Comparison of ENCODE assay signal across 11 mouse cellular contexts in genomic region chr7:6285366-6285765, GRCm38 (mm10). TPM values are rescaled to one million over a fixed set of nuclear protein-coding genes. Genes with fewer than 3 reads are reported as not detected.
DNase-seq lines count a peak whose midpoint lies in the region; ATAC-seq and TF ChIP-seq lines count a peak whose summit lies in the region.
"Had no signal": no experiment of that assay in that cellular context is flagged by ENCODE, and none has a peak within 500 bp of the region (broad histone marks: within the 10 kb centered on the region; RNA-seq: fewer than 3 reads in every experiment).

No protein-coding gene starts in this region.

- DNase-seq in layer of hippocampus, adult 2 months (ENCODE audit: low spot score in 2 of 2): no peak
- no peak for DNase-seq in layer of hippocampus, adult 9-10 months (ENCODE audit: low spot score)
- DNase-seq in embryonic facial prominence, embryonic 10.5 days (ENCODE audit: low spot score): no peak
- no peak for DNase-seq in hindbrain, embryonic 14.5 days (ENCODE audit: low spot score)
- DNase-seq in midbrain, embryonic 14.5 days: no peak
- no peak for DNase-seq in urinary bladder, adult 18-20 months (ENCODE audit: low spot score in 2 of 2)
- no peak for DNase-seq in ovary, postnatal 10 days (ENCODE audit: low spot score)
- DNase-seq: adrenal gland, adult 2 months; thymus, adult 2 months had no signal

- no peaks in the 10 kb centered on the region for H3K9me3 ChIP-seq in embryonic facial prominence, embryonic 10.5 days
- no peaks in the 10 kb centered on the region for H3K9me3 ChIP-seq in hindbrain, embryonic 14.5 days (ENCODE audit: control insufficient read depth, low read length)
- no peaks in the 10 kb centered on the region for H3K9me3 ChIP-seq in midbrain, embryonic 14.5 days (ENCODE audit: control insufficient read depth, low read length)

- H3K27me3 ChIP-seq in embryonic facial prominence, embryonic 10.5 days (replicated peaks; ENCODE audit: low read depth, poor library complexity, severe bottlenecking): no peaks in the 10 kb centered on the region
- no peaks in the 10 kb centered on the region for H3K27me3 ChIP-seq in hindbrain, embryonic 14.5 days (ENCODE audit: control insufficient read depth, insufficient read depth, low read length)
- no peaks in the 10 kb centered on the region for H3K27me3 ChIP-seq in midbrain, embryonic 14.5 days (ENCODE audit: control insufficient read depth, insufficient read depth, low read length)

- no peak overlapping the region for H3K4me2 ChIP-seq in hindbrain, embryonic 14.5 days (replicated peaks)
- H3K4me2 ChIP-seq in midbrain, embryonic 14.5 days (ENCODE audit: low read length): peak overlapping the region; percentile 73; the same call in 1 of the 2 replicates

- H3K9ac ChIP-seq in hindbrain, embryonic 14.5 days: peak overlapping the region; percentile 76; the same call in 1 of the 2 replicates
- H3K9ac ChIP-seq in midbrain, embryonic 14.5 days (replicated peaks; ENCODE audit: low read length): no peak overlapping the region

- no peak for ATAC-seq in hindbrain, embryonic 14.5 days (ENCODE audit: low FRiP score)
- ATAC-seq in midbrain, embryonic 14.5 days (ENCODE audit: low FRiP score, low TSS enrichment): no peak

- peak overlapping the region; percentile 93; the same call in 1 of the 2 replicates for H3K27ac ChIP-seq in layer of hippocampus, adult 2 months
- peak overlapping the region; percentile 82; the same call in 1 of the 2 replicates for H3K27ac ChIP-seq in embryonic facial prominence, embryonic 10.5 days (replicated peaks)
- H3K27ac ChIP-seq in hindbrain, embryonic 14.5 days: no peak overlapping the region
- no peak overlapping the region for H3K27ac ChIP-seq in midbrain, embryonic 14.5 days (replicated peaks; ENCODE audit: low read depth, low read length)

- TF ChIP-seq CTCF in layer of hippocampus, adult 2 months (conservative IDR thresholded peaks at IDR 0.05): no peak

- H3K4me3 ChIP-seq in layer of hippocampus, adult 2 months: no peak overlapping the region
- H3K4me3 ChIP-seq in embryonic facial prominence, embryonic 10.5 days: peak overlapping the region; percentile 66
- peak overlapping the region; percentile 55; the same call in 1 of the 2 replicates for H3K4me3 ChIP-seq in hindbrain, embryonic 14.5 days (replicated peaks; ENCODE audit: low read length)
- H3K4me3 ChIP-seq in midbrain, embryonic 14.5 days (replicated peaks; ENCODE audit: low read depth, low read length): no peak overlapping the region; the same call in 1 of the 2 replicates

- H3K36me3 ChIP-seq in embryonic facial prominence, embryonic 10.5 days (replicated peaks): no peaks in the 10 kb centered on the region
- H3K36me3 ChIP-seq in hindbrain, embryonic 14.5 days (replicated peaks; ENCODE audit: control insufficient read depth, insufficient read depth): peaks cover 8% of the 10 kb centered on the region; the same call in 1 of the 2 replicates
- H3K36me3 ChIP-seq in midbrain, embryonic 14.5 days (ENCODE audit: control insufficient read depth, insufficient read depth, low read length): peaks cover 6% of the 10 kb centered on the region

- peaks cover 18% of the 10 kb centered on the region for H3K4me1 ChIP-seq in embryonic facial prominence, embryonic 10.5 days
- peaks cover 25% of the 10 kb centered on the region for H3K4me1 ChIP-seq in hindbrain, embryonic 14.5 days (replicated peaks; ENCODE audit: control insufficient read depth, insufficient read depth, low read length)
- H3K4me1 ChIP-seq in midbrain, embryonic 14.5 days (ENCODE audit: control insufficient read depth, insufficient read depth, low read length): peaks cover 13% of the 10 kb centered on the region

- 88% methylated on average over 6 of the region's 6 CpGs for WGBS in embryonic facial prominence, embryonic 10.5 days
- WGBS in hindbrain, embryonic 14.5 days: 89% methylated on average over 6 of the region's 6 CpGs
- 89% methylated on average over 6 of the region's 6 CpGs for WGBS in midbrain, embryonic 14.5 days

RNA-seq across cellular contexts. Expression of gene Zfp667, which starts 1.0 kb away (rescaled TPM):
- 10 to 100 TPM; 17.8 to 18.3 TPM for total RNA-seq in layer of hippocampus, adult 2 months (2021)
- polyA plus RNA-seq in embryonic facial prominence, embryonic 10.5 days (2016; fragmentation: Nextera tagmentation; extraction: Ambion mirVana): 6.0 and 6.6 TPM in 2 replicates
- polyA plus RNA-seq in hindbrain, embryonic 14.5 days (2014; fragmentation: Nextera tagmentation; extraction: Ambion mirVana): 14.4 and 19.1 TPM in 2 replicates
- polyA plus RNA-seq in midbrain, embryonic 14.5 days (2014; fragmentation: Nextera tagmentation; extraction: Ambion mirVana): 13.9 and 15.7 TPM in 2 replicates

RNA-seq across cellular contexts. Expression of gene Epp13, which starts 32.9 kb away (rescaled TPM):
- not detected for total RNA-seq in layer of hippocampus, adult 2 months (2021)
- not detected in 2 replicates for polyA plus RNA-seq in embryonic facial prominence, embryonic 10.5 days (2016; fragmentation: Nextera tagmentation; extraction: Ambion mirVana)
- not detected in 2 replicates for polyA plus RNA-seq in hindbrain, embryonic 14.5 days (2014; fragmentation: Nextera tagmentation; extraction: Ambion mirVana)
- polyA plus RNA-seq in midbrain, embryonic 14.5 days (2014; fragmentation: Nextera tagmentation; extraction: Ambion mirVana): not detected in 2 replicates
- total RNA-seq: adrenal gland, adult 2 months had no signal
- polyA plus RNA-seq: adrenal gland, adult 2 months; embryonic facial prominence, embryonic 11.5 days; thymus, adult 2 months had no signal

RNA-seq across cellular contexts. Expression of gene Zfp583, which starts 45.7 kb away (rescaled TPM):
- total RNA-seq in layer of hippocampus, adult 2 months (2021): 10 to 100 TPM; 13.3 to 14.4 TPM
- polyA plus RNA-seq in embryonic facial prominence, embryonic 10.5 days (2016; fragmentation: Nextera tagmentation; extraction: Ambion mirVana): 7.1 and 7.6 TPM in 2 replicates
- 14.4 and 18.2 TPM in 2 replicates for polyA plus RNA-seq in hindbrain, embryonic 14.5 days (2014; fragmentation: Nextera tagmentation; extraction: Ambion mirVana)
- polyA plus RNA-seq in midbrain, embryonic 14.5 days (2014; fragmentation: Nextera tagmentation; extraction: Ambion mirVana): 12.7 and 13.4 TPM in 2 replicates

RNA-seq across cellular contexts. Expression of gene Gm3854, which starts 58.2 kb away (rescaled TPM):
- 1 to 10 TPM; 7.1 to 8.3 TPM for total RNA-seq in layer of hippocampus, adult 2 months (2021)
- 2.3 and 3.1 TPM in 2 replicates for polyA plus RNA-seq in embryonic facial prominence, embryonic 10.5 days (2016; fragmentation: Nextera tagmentation; extraction: Ambion mirVana)
- 5.9 and 6.5 TPM in 2 replicates for polyA plus RNA-seq in hindbrain, embryonic 14.5 days (2014; fragmentation: Nextera tagmentation; extraction: Ambion mirVana)
- polyA plus RNA-seq in midbrain, embryonic 14.5 days (2014; fragmentation: Nextera tagmentation; extraction: Ambion mirVana): 5.5 and 5.7 TPM in 2 replicates
- polyA plus RNA-seq: adrenal gland, adult 2 months; large intestine, adult 2 months had no signal

Comparison
In these comparisons a context has a peak if more than half of its experiments do, and no peak if none do; other contexts are left out.
1. H3K27ac ChIP-seq: peak in layer of hippocampus, adult 2 months (single experiment) and embryonic facial prominence, embryonic 10.5 days (single experiment); none in hindbrain, embryonic 14.5 days (single experiment) and midbrain, embryonic 14.5 days (single experiment).
2. H3K4me3 ChIP-seq: peak in embryonic facial prominence, embryonic 10.5 days (single experiment) and hindbrain, embryonic 14.5 days (single experiment); none in layer of hippocampus, adult 2 months (single experiment) and midbrain, embryonic 14.5 days (single experiment).